Mouse (Mus musculus): ENCODE measurements around the gene Myo9b.
A peak's percentile ranks its signal among the peaks of the same experiment; 100 is the strongest.

The Myo9b gene

GRCm38 (mm10) chr8:71367529-71368176 lies 95.1 kb downstream of the Myo9b start:
- DNase-seq (ENCODE audit: low spot score in 2 of 2), result no peak

- DNase-seq (ENCODE audit: low spot score in 2 of 2), result no peak
Measured at GRCm38 (mm10) chr8:71368366-71368765, 95.9 kb downstream of the Myo9b start.

- DNase-seq (ENCODE audit: low spot score in 2 of 2), result no peak
Measured at GRCm38 (mm10) chr8:71369040-71369718, 96.7 kb downstream of the Myo9b start.

- DNase-seq (ENCODE audit: low spot score in 2 of 2), result no peak
Measured at GRCm38 (mm10) chr8:71370711-71371235, 98.3 kb downstream of the Myo9b start.

GRCm38 (mm10) chr8:71371236-71371848 lies 98.8 kb downstream of the Myo9b start, which contains the start of gene Ocel1:
TSS of gene Ocel1 (plus strand) at chr8:71371298.
- DNase-seq (ENCODE audit: low spot score in 2 of 2), result peak; percentile 97 to 98

- DNase-seq (ENCODE audit: low spot score in 2 of 2), result no peak
Measured at GRCm38 (mm10) chr8:71372427-71372826, 99.9 kb downstream of the Myo9b start.

GRCm38 (mm10) chr8:71373000-71373399 lies 100.5 kb downstream of the Myo9b start:
- no peak for DNase-seq (ENCODE audit: low spot score in 2 of 2)

- no peak for DNase-seq (ENCODE audit: low spot score in 2 of 2)
Measured at GRCm38 (mm10) chr8:71374616-71375206, 102.2 kb downstream of the Myo9b start.

GRCm38 (mm10) chr8:71375581-71376422 lies 103.3 kb downstream of the Myo9b start:
- peak; percentile 57 to 76 for DNase-seq (ENCODE audit: low spot score in 2 of 2)

GRCm38 (mm10) chr8:71376423-71377030 lies 104.0 kb downstream of the Myo9b start:
- DNase-seq (ENCODE audit: low spot score in 2 of 2), result no peak

GRCm38 (mm10) chr8:71379008-71379407 lies 106.5 kb downstream of the Myo9b start:
- no peak for DNase-seq (ENCODE audit: low spot score in 2 of 2)

- DNase-seq (ENCODE audit: low spot score in 2 of 2), result no peak
Measured at GRCm38 (mm10) chr8:71379512-71380075, 107.1 kb downstream of the Myo9b start.

- no peak for DNase-seq (ENCODE audit: low spot score in 2 of 2)
Measured at GRCm38 (mm10) chr8:71380178-71381171, 108.0 kb downstream of the Myo9b start.

GRCm38 (mm10) chr8:71381421-71381970 lies 109.0 kb downstream of the Myo9b start, which contains the start of gene Nr2f6:
TSS of gene Nr2f6 (minus strand) at chr8:71381960.
- peak; percentile 78 to 79 for DNase-seq (ENCODE audit: low spot score in 2 of 2)

- peak; percentile 83 to 88 for DNase-seq (ENCODE audit: low spot score in 2 of 2)
Measured at GRCm38 (mm10) chr8:71381971-71382961, 109.8 kb downstream of the Myo9b start.

- no peak for DNase-seq (ENCODE audit: low spot score in 2 of 2)
Measured at GRCm38 (mm10) chr8:71383396-71383795, 110.9 kb downstream of the Myo9b start.

GRCm38 (mm10) chr8:71383860-71384259 lies 111.3 kb downstream of the Myo9b start:
- no peak for DNase-seq (ENCODE audit: low spot score in 2 of 2)
